Mouse (Mus musculus) spleen, postnatal 10 days (tissue): ENCODE results near the gene Uvrag.
A peak's percentile ranks its signal among the peaks of the same experiment; 100 is the strongest.

Source experiments
- DNase-seq, 2 experiments: peaks; one replicate each; pipeline ENCODE4 v3.0.0; 2021 to 2022; ENCODE audit warnings: low spot score in 2 of 2

Uvrag gene

DNA sequence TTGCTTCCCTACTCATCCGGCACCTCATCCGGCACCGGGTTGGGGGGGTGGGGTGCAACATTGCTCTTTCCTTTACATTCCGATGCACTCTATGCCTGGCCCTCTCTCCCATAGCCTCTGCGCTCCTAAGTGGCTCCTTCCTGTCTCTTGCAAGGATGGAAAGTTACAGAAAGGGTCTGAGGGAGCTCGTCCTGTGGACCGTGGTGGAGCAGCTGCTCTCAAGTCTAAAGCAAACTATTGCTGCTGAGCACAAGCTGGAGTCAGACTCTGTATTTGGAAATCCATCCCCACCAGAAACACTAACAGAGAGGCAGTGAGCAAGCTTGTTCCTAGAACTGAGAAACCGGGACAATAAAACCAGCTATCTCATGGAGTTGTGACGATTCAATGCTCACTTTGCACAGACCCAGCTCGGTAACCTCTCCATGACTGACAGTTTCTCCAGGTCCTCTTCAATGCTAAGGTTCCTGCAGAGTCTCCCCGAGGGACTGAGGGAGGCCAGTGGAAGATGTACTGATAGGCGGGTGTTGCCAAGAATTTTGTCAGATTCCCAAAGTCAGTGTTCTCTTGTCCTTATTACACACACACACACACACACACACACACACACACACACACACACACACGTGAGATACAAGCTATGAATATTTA, 975 bp downstream of the Uvrag start:
- DNase-seq: no peak

- no peak for DNase-seq
Observed at GRCm38 (mm10) chr7:99137541-99137940, 3.4 kb downstream of the Uvrag start.

- no peak for DNase-seq
Observed at GRCm38 (mm10) chr7:99136789-99137188, 4.2 kb downstream of the Uvrag start.

DNA sequence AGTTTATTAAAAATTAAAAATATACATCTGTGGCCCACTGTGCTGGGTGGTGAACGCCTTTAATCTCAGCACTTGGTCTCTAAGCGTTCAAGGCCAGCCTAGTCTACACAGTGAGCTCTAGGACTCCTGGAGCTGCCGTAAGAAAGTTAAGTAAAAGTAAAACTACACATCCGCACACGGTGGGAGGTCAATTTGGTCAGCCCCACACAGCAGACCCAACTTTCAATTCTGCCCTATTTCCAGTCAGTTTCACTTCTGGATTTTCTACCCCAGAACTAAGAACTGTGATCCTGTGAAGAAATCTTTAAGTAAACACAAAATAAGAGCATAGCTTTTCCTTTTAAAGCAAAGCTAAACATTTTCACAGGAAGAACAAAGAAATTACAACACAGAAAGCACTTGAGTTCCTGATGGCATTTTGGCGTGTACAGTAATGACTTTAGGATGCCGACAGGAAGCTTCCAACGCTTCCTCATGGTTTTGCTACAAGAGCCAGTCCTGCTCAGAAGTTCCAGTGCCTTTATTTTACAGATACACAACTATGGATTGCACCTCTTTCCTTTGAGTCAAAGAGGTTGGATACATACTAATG, 7.0 kb downstream of the Uvrag start:
- no peak for DNase-seq

DNA sequence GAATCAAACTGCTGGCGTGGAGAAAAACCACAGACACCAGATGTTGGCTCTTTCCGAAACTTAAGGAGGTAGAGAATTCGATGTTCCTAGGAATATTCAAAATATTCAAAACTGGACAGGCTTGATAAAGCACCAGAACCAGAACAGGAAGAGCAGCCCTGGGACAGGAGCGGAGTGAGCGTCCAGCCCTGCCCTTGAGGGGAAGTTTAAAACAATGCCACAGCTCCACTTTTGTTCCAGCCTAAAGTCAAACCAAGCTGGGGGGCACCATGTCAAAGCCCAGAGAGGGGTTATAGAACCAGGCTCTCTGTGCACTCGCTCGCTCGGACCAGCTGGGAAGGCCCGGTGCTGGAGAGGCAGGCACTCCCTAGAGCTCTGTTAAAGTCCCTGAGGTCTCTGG, 8.3 kb downstream of the Uvrag start:
- no peak for DNase-seq

DNA sequence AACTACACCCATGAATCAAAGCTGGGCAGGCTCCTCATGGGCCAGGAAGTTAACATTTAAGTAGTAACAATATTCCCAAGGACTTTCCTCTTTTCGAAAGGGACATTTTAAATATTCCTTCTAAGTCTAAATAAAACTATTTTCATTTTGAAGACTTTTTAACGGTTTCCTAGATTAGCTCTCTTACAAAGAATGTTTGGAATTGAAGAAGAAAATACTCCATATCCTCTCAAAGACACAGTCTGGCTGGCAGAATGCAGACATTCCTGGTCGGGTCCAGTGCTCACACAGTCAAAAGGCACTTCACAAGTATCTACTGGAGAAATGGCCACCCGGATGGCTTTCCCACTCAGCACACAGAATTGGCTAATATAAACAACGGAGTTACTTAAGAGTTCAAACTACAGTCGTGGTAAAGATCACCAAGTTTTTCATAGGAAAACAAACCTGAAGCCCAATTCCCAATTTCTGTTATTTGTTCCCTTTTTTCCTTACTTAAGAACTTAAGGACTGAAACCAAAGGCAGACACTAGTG, 9.1 kb downstream of the Uvrag start:
- no peak for DNase-seq

DNA sequence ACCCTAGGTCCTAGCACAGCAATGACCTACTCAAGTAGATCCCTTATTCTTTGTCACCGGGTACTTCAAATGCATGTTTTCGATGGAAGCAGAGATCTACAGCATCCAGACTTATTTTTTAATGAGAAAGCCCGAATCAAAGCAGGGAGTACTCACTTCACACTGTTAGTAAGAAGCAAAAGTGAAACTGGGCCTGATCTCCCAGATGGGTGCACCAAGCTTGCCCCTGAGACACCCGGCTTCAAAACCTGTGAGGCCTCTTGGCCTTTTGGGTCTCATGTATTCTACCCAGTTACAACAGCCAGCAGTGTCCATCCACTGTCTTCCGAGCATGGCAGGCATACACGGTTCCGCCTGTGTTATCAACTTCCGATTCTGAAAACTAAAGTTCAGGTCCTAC, 12.0 kb downstream of the Uvrag start:
- DNase-seq: no peak

DNA sequence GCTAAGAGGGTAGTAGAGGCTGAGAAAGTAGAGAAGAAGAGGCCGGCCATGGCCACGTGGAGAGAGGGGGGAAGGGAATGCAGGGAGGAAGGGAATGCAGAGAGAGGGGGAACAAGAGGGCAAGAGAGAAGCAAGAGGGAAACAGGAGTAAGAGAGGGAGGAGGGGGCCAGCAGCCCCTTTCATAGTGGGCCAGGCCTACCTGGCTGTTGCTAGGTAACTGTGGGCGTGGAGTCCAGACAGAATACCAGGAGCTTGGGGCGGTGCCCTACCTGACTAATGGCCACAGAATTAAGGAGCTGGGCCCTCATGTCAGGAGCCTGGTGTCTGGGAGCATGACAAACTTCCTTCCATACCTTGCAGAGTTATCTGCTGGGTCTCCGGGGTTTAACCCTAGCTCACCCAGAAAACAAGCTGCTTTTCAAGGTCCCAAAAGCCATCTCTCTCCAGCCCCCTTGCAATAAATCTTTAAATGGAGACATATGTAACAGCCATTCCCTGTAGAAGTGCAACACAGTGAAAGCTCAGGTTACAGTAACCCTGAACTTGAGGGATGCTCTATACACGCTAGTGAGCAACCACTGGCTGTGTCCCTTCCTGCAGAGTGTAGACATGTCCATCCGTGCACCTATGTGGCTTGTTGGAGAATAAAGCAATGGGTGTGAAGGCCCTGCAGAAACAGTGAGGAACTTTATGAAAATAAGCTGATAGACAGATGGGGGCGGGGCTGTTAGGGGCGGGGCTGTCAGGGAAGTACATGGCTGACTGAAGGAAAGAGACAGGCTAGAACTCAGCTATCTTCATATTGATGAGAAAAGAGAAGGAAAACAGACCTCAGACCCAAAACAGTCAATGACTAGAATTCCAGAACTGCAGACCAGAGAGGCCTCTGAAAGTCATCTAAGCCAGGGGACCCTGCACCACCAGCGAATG, 12.7 kb downstream of the Uvrag start:
- DNase-seq: peak in 1 of 2 experiments; percentile 43

- no peak for DNase-seq
Observed at GRCm38 (mm10) chr7:99126057-99126456, 14.9 kb downstream of the Uvrag start.

GRCm38 (mm10) chr7:99122651-99123050, 18.3 kb downstream of the Uvrag start:
- no peak for DNase-seq

DNA sequence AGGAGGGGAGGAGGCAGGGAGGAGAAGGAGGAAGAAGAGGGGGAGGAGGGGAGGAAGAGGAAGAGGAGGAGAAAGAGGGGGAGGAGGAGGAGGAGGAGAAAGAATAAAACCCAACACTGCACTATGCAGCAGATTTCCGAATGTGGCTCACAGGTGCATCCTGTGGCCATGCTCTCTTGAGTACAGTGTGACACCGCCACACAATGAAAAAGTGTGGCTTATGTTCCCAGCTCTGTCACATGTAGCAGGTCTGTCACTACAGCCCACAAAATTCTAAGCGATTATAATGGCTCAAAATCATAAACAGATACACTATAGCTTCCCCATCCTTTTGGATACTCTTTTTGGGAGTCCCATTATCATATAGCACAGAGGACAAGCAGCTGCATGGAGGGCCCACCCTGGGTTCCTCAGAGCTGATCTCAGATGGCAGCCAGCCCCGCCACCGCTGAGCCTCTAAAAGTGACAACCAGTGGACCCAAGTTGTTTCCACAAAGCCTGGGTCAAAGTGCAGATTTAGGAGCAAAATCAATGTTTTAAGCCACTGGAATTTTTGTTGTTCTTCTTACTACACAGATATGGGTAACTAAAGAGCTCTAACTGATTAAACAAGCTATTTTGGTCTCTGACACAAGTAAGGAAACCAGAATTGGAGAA, 19.9 kb downstream of the Uvrag start:
- peak in 1 of 2 experiments; percentile 31 for DNase-seq

DNA sequence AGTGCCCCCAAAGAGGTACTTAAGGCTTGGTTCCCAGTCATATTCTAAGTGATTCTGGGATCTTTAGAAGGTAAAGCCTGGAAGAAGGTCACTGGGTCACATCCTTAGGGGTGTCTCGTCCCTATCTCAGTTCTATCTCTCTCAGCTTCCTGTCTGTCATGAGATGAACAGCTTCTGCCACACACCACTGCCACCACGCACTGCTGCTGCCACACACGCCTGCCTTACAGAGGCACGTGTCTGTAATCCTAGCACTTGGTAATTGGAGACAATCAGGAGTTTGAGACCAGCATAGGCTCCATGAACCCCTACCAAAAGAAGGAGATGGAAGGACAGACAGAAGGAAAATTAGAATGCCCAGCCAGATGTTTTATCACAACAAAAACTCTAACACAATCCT, 20.9 kb downstream of the Uvrag start:
- no peak for DNase-seq

- no peak for DNase-seq
Observed at GRCm38 (mm10) chr7:99116781-99117180, 24.2 kb downstream of the Uvrag start.

- DNase-seq: no peak
Observed at GRCm38 (mm10) chr7:99114006-99114726, 26.8 kb downstream of the Uvrag start.

DNA sequence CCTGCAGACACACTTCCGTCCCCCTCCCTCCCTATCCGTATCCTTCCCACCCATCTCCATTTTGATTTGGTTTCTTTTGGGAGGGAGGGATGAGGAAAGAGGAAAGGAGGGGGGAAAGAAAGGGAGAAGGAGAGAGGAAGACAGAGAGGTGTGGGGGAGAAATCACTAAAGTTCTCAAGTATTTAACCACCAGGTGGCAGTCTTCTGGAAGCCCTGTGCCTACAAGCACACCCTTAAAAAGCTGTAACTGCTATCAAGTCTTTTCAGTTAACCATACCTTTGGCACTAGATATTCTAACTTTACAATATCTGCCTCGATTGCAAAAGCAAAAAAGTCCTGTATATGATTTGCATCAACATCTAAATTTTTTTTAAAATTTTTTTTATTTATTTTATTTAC, 33.4 kb downstream of the Uvrag start:
- DNase-seq: no peak

- DNase-seq: no peak
Observed at GRCm38 (mm10) chr7:99106714-99107270, 34.1 kb downstream of the Uvrag start.

DNA sequence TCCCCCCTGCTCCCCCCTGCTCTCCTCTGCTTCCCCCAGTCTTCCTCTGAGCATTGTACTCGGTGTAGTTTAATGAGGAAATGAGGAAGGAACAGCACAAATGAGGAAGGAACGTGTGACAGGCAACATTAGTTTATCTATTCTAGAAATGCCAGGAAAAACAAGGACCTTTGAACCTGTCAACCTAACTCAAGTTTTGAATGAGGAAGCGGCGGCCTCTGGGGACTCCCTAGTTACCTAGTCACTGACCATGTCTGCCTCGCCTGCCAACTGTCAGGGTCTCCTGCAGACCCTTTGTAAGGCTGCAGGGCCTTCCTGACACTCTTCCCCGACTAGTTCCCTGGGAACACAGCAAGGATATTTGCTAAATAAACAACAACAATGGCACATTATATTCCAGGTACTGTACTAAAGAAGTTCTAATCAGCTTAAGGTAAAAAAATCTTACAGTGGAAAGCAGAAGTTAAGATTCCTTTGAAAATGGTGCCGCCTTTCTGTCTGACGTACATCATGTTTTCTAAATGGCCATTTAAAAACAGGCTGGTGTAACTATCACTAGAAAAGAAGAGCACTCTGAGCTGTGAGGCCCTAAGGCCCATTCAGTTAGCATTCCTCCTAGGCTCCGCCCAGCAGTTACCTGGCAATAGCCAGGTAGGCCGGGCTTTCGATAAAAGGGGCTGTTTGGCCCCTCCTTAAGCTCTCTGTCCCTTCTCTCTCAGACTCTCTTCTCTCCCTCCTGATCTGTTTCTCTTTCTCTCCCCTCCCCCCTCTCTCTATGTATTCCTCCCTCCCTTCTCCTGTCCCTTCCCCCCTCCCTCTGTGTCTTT, 39.0 kb downstream of the Uvrag start:
- peak in 1 of 2 experiments; percentile 59 for DNase-seq

GRCm38 (mm10) chr7:99101076-99101475, 39.9 kb downstream of the Uvrag start:
- DNase-seq: no peak

GRCm38 (mm10) chr7:99100573-99100972, 40.4 kb downstream of the Uvrag start:
- no peak for DNase-seq

- DNase-seq: no peak
Observed at GRCm38 (mm10) chr7:99100087-99100486, 40.9 kb downstream of the Uvrag start.
